Mouse (Mus musculus) T-helper 2 cell (primary cell): ENCODE data around the gene Efcab11.

Source experiments
- in situ Hi-C: fragments of 300-600 bp; cut with MboI, MseI; formaldehyde crosslinking; loops from one replicate; pipeline ENCODE4 v1.15.1; 2025; ENCODE audit warnings: high pct_unique_total_duplicates

Efcab11 gene

DNA sequence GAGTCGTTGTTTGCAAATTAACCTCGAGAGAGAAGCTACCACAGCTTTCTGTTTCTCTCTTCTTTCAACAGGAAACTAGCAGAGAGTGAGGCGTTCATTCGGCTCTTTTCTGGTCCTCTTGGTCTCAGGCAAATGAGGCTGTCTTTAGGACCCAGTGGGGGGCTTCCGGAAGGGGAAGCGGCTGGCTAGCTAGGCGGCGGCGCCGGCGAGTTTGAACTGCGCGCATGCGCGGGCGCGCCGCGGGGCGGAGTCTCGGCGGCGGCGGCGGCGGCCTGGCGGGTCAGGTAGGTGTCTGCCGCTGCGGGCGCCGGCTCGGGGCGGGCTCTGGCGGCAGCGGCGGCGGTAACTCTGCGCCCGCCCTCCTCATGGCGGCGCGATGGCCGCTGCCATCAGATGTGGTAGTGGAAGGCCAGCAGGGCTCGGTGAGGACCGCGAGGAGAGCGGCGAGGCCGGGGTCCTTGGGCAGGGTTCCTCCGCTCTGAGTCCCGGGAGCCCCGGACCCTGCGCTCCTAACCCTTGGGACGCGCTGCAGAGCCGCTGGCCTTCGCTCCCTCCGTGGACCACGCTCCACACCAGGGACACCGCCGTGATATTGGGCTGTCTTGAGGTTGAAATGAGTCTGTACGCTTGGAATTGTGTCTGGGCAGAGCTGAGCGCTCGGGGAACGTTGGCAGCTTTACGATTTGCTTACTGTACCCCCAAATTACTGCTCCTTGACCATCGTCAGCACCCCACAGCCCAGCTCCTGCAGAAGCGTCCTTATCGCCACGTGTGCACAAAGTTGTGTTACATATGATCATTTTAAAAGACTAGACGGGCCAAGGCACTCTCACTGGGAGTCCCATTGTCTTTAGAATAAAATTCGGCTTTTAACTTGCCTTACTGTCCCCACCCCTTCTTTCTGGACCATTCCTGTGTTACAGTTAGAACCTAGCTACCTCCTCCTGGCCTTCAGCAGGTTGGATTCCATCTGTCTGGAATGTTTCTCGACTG lies at the start of gene Efcab11, which contains the start of gene Tdp1:
Gene Efcab11, minus strand, starts transcription at position 171 of the 993 bp plus-strand sequence.
Gene Tdp1, plus strand, starts transcription at position 249 of the 993 bp plus-strand sequence.
- in situ Hi-C loops, result no loop called here

DNA sequence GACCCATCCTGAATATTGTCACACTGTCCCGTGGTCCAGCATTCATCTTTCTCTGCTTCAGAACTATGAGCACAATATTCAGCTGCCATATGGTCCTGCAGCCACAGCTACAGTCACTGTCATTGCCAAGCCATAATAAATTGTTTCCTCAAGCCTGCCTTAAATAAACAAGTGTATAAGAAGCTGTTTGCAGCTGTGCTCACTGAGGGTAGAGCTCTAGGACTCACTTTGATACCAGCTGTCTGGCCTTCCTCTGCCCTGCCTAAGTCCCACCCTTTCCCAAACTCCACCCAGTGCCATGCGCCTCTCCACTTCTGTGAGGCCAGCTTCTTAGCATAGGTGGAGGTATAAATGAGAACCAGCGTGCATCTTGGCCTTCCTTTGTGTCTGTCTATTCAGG lies 49.4 kb upstream of the Efcab11 start:
- in situ Hi-C loops, result no loop called here

DNA sequence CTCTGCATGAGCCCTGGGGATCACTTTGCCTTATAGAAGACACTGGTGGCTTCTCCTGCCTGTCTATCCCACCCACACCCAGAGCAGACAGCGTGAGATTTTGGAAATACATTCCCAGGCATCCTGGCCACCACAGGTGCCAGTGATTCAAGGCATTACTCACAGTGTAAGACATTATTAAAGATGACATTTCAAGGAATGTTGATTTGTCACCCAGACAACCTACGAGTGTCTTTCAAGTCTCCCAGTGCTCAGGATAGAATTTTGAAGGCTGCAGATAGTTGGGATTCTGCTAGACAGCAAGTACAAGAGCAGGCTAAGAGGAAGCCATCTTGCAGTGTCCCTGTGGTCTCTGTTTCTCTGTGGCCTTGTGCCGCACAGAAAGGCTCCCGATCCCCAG lies 48.0 kb upstream of the Efcab11 start:
- in situ Hi-C loops, result no loop called here

DNA sequence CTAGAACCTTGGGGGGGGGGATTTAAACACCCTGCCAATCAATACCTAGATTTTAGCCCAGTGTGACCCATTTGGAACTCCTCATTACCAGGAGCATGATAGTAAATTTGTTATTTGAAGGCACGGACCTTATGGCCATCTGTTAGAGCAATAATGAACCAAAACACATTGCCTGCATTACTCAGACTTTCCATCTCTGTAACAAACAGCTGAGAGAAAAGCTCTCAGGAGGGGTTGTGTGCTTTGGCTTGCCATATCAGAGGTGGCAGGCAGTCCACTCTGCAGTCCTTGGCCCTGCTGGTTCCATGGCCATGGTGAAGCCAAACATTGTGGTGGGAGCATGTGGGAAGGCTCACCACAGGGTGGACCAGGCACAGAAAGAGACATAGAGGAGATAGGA lies 44.9 kb upstream of the Efcab11 start:
- in situ Hi-C loops, result no loop called here

DNA sequence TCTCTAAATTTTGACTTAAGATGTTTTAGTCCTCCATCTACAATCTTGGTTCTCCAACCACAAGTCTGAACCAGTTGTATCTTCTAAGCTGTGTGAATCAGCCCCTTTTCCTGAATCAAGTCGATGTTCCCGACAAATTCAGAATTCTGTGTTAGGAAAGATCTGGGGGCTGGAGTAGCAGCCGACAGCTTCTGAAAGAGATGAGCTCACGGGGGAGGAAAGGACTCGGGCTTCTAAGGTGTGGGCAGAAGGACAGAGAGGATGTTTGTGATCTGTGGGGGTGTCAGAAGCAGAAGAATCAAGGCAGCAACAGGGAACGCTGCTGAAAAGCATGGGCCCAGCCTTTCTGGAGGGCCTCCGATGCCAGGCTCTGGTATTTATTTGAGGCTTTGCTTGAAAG lies 44.1 kb upstream of the Efcab11 start:
- in situ Hi-C loops, result no loop called here

DNA sequence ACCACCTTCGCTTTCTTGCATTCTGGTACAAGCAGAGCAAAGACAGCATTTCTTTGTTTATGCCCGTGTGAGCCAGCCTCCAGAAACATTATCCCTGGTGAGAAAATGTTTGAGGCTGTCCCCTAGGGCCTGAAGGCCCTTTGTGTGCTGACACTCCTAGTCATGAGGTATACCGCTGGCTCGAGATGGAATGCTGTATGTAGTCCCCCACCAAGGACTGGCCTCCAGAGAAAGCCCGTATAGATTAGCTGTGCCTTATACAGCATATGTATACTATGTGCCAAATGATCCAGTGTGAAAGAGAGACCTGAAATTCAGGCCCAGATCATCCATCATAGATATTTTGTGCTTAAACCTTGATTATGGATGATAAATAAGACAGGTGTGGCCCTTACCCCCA lies 39.5 kb upstream of the Efcab11 start:
- in situ Hi-C loops, result no loop called here

DNA sequence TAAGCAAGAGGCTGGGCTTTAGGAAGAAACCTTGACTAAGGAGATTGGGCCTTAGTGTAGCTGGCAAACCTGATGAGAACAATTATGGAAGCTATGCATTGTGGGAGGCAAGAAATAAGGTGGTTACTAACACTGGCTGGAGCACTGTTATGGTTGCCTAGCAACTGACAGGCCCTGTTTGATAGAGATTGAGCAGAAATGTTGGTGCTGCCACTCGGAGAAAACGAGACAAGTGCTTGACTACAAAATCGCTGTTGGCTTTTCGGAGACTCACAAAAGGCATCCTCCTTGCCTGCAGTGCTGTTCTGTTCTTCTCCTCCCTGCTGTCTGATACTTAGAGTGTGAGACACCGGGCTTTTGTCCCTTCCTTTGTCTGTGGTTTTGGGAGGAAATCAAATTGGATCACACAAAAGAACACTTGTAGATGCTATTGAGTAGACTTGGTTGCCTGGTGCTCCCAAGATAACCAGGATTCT lies 38.9 kb upstream of the Efcab11 start:
- in situ Hi-C loops, result no loop called here

DNA sequence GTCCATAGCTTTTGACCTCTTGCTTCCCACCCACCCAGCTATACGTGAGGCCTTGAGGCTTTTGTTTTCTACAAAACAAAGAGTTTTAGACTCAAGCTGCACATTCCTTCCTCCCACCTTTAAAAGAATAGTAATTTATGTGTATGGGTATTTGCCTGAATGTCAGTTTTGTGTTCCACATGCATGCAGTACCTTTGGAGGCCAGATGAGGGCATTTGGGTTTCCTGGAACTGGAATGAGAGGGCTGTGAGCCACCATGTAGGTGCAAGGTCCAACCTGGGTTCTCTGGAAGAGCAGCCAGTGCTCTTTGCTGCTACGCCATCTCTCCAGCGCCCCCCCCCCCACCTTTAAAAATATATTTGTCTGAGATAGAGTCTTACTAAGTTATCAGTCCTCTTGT lies 36.8 kb upstream of the Efcab11 start:
- in situ Hi-C loops, result no loop called here

DNA sequence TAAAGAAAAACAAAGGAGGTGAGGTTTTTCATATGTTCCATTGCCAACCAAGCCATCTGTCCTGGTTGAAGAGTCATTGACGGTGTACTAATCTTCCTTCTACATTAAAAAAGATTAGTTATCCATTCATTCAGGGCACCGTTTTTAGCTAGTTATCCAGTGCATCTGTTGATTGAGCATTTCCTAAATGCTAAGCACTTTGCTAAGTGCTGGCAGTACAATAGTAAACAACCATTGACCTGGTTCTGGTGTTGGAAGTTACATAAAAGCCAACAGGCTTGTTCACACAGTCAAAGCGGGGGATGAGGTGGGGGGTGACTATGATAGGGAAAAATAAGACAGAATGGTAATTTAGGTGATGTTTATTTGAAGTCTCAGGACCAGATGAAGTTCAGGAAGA lies 35.4 kb upstream of the Efcab11 start:
- in situ Hi-C loops, result no loop called here

DNA sequence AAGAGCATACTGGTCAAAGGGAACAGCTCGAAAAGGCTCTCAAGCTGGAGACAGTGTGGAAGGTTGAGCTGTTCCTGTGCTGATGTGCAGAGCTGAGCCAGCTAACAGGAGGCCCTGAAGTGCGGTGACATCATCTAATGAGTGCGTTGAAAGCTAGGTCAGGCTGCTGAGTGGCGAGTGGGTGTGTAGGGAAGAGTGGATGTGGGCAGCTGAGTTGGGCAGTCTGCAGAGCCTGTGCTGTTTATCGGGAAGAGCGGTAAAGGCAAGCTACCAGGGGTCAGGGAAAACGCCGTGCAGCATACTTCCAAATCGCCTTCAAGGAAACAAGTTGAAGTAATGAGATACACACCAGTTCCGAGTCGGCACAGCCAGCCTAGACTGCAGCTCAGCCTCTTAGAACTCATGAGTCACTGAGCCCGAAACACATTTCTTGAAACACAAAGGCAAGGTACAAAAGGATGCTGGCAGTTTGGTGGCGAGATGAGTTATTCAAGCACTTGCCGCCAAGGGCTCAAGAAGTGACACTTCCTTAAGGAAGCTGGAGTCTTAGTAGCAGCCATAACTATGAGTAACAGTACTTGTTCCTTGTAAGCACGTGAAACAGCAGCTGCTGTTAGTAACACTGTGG lies 33.7 kb upstream of the Efcab11 start:
- in situ Hi-C loops, result no loop called here

DNA sequence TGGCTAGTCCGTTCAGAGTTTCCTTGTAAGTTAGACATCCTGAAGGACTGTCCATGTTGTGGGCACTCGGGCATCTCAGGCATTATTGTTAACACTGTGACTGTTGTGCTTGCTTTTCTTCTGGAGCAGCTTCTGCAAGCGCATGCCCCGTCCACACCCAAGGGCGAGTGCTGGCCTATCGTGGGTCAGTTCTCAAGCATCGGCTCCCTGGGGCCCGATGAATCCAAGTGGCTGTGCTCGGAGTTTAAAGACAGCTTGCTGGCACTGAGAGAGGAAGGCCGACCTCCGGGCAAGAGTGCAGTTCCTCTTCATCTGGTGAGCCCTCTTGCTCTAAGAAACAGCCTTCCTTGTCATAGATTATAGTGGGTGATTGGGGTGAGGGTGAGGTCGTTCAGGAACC lies 27.2 kb upstream of the Efcab11 start:
- in situ Hi-C loops, result no loop called here

DNA sequence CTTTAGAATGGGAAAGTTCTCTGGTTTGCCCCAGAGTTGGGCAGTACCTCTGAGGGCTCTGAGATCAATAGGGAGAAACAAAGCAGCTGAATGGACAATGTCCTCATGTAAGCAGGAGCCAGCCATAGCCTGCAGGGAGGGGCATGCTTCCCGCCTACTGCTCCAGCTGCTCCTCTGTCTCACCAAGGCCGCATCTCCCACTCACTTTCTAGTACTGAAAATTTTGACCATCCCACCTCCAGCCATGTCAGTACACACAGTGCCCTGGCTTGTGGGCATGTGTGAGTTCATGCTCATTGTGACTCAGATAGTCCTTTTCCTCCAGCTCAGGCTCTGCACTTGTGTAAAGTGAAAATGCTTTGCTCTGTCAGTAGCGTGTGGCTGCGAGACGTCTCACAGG lies 20.3 kb upstream of the Efcab11 start:
- in situ Hi-C loops, result no loop called here

DNA sequence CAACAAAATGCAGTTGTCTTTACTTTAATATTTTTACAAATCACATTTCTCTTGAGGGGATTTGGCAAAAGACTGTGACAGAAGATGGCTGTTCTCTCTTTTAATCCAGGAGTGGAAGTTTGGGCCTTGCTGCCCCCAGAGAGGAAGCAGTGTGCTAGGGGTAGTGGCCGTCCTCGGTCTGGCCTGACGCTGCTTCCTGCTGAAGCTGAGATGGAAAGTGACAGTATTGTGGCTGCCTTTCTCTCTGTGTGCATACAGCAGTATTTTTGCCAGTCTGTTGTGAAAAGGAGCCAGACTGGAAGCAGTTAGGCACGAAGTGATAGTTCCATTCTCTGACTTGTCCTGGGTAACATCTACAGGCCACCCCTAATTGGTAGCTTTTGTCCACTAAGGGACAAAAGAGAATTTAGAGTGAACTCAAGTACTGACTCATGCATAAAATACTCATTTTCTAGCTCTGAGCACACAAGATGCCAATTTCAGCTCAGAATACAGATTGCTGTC lies 18.7 kb upstream of the Efcab11 start:
- in situ Hi-C loops, result no loop called here

DNA sequence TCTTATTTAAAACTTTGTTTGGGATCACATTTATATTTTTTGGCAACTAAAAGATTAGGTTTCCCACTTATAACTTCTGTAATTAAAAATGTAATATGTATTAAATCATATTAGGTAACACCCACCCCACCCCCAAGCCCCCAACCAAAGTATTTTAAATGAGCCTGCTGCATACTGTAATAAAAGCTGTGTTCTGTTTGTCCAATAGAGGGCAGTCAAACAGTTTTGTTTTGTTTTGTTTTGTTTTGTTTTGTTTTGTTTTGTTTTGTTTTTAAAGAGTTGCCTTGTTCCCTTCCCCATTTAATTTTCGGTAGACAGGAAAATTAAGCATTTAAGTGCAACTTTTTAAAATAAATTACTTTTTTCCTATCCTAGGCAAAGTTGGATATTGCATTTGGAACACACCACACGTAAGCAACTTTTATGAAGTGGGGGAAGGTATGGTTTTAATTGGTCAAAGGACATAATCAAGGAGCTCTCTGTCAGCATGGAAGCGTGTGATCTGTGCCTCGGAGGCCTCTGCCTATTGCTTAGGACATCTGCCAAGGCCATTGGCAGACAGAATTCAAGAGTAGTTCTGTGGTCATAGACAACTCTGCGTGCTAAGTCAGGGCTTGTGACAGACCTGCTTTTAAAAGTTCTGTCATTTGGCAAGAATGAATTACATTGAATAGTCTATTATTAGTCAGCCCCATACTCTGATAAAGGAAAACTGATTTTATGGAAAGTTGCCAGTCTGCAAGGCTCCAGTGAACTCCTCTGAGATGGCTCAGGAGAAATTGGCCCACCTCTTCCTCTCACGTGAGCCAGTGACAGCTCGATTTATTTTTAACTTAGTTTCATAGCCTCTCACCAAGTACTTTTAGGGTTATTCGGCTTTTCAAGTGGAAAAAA lies 18.0 kb upstream of the Efcab11 start:
- in situ Hi-C loops, result no loop called here

DNA sequence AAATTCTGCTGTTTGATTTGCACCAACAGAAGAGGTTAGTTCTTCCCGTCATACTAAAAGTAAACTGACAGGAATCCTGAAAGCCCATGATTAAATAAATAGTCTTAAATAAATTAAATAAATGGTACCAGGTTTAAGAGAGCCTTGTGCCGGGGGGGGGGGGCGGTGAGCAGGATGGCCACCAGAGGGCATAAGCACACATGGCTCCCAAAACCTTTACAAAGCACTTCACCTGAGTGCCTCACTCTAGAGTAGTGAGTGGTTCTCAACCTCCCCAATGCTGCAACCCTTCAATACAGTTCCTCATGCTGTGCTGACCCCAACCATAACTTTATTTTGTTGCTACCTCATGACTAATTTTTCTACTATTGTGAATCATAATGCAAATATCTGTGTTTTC lies 15.8 kb upstream of the Efcab11 start:
- in situ Hi-C loops, result no loop called here

DNA sequence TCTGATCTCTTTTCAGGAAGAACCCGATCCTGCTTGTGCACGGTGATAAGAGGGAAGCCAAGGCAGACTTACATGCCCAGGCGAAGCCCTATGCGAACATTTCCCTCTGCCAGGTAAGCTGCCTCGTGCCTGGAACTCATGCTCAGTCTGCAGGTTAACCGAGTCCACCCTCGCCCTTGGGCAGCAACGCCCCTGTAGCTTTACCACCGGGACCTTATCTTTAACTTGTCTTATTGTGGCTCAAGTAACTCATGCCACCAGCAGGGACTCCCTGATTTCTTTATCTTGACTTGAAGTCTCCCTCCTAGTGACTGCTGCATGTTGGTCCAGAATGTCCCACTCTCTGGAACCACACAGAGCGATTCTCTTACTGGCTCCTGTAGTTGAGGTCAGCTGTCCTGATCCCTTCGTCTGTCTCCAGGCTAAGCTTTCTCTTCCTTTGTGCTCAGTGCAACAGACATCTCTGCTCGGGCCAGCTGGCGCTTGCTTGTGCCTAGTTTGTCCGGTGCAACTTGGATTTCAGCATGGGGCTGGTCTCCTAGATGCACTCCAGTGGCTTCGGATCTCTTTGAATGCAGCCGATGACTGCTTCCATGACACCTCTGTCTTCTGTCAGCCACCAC lies 14.1 kb upstream of the Efcab11 start:
- in situ Hi-C loops, result no loop called here

DNA sequence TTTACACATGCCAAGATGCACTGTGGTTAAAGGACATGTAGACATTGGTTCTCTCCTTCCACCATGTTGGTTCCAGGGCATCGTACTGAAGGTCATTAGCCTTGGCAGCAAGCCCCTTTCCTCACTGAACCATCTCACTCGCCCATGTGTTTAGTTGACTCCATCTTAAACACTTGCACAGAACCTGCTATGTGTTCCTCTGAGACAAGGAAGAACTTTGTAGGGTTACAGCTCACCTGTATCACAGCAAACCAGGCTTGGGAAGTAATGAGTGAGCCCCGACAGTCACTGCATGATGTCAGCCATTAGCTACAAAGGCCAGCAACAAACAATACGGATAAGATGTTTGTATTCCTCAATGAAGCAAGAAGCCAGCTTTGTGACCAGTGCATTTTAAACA lies 13.6 kb upstream of the Efcab11 start:
- in situ Hi-C loops, result no loop called here

DNA sequence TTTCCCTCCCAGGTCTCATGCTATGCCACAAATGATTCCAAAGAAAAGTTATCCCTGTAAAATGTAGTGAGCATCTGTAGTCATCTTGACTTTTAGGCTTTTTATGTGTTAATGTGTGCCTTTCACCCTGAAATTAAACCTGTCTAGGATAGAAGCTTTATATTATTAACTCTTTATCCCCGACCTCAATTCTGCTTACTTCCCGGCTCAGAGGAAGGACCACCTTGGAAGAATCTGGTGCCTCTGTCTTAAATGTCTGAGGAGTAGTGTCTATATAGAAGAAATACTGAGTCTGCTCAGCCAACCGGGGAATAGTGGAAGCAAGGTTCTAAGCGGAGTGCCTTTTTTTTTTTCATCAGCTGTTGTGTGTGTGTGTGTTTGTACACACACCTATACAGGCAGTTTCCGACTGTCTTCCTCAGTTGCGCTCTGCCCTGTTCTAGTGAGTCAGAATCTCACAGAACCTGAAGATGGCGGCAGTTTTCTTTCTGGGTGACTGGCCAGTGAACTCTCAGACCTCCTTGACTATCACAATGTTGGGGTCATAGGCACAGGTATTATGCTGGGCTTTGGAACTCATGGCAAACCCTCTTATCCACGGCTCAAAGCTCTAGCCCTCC lies 1.2 kb upstream of the Efcab11 start:
- in situ Hi-C loops, result no loop called here

DNA sequence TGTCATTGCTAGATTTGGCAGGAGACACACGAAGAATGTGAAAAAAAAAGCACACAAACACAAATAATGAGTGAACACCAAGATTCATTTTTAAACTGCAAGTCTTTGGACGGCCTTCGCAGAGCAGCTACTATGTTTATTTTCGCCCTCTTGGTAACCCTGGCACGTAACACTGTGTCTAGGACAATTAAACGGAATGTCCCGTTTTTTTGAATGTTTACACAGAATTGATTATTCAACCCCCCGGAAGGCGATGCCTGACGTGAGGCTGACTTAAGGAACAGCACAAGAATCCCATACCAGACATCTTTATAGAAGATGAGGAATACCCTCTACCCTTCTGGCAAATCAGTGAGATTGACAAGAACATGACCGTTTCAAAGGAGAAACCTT lies 530 bp downstream of the Efcab11 start:
- in situ Hi-C loops, result no loop called here

DNA sequence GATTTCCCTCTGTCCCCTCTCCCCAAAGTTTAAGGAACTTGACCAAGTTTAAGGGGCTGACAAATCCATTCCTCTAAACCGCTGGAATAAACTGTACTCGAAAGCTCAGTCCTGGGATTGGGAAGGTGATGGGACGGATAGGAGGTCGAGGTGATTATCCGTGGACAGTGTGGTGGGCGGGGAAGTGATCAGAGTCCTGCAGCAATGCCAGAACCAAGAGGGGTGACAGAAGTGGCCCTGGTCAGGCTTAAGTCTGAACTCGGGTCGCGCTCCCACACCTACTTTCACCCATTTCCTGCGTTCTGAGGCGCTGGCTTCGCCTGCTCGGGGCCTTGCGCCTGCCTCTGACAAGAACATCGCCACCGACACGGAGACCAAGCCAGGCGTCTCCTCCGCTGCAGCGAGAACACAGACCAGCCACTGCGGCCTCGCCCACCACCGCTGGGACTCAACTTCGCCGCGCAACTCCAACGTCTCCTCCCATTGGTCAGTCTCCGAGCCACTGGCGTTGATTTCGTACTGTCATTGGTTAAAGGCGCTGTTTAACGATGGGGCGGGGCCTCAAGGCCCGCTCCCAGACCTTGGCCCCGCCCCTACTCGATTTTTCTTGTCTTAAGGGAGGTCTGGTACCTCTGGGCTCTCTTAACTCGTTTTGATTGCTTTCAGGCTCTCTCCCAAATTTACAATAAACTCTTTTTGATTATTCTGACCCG lies 1.1 kb downstream of the Efcab11 start:
- in situ Hi-C loops, result no loop called here
